Mouse (Mus musculus) lung, adult 2 months (tissue): ENCODE data around the gene Irf8.

Experiments
- CTCF ChIP-seq: fragments of 200-500 bp; IDR thresholded peaks from 2 replicates; pipeline ENCODE4 v1.5.1; 2011; ENCODE audit warnings: mild to moderate bottlenecking, low read length, control low read depth; ENCODE audit not compliant: insufficient read depth
- POLR2A ChIP-seq: fragments of 200-500 bp; IDR thresholded peaks from 2 replicates; pipeline ENCODE4 v1.6.1; 2011; ENCODE audit warnings: low read depth, mild to moderate bottlenecking, control low read depth, low read length, borderline replicate concordance; ENCODE audit errors: extremely low read depth

DNA sequence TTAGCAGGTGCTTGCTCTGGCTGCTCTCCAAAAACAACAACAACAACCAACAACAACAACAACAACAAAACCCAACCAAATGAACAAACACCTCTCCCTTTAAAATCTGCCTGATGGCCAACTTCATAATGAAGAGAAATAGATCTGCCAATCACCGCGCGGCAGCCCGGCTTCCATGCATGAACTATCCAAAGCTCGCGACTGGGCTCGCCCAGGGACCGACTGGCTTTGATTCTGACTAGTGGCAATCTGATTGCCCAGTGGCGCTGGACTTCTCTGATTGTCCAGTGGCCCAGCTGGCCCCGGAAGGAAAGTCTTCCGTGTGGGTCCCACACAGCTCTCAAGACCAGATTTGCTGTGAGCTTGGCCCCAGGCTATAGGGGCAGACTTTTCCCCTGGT is 328 bp downstream of the Irf8 start:
- TF ChIP-seq POLR2A (no peak), CTCF (no peak)
